ENCODE assay signal across 8 mouse cellular contexts in the genomic region with DNA sequence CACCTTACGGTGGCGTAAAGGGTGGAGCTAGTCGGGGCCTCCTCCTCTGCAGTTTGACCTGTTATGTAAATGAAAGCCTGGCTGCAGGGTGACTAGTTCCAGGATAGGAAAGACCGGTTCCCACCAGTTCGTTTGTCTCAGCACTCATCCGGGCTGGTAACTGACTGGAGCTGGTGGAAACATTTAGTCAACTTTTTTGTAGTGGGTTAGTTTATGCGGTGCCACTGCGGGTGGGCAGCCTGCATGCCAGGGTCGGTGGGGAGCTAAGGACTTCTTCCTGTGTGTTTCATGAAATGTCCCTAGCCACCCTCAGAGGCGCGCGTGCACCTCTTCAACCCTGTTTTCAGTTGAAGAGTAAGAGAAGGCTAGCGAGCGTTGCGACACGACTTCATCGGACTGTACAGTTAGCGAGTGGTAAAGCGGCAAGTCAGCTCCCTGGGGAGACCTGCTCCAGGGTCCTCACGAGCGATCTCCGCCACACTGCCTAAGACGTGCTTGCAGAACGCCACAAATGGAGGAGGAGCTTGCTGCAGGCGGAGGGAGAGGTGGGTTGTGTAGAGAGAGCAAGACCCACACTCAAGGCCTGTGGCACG.
DNase-seq lines count a peak whose midpoint lies in the region; ATAC-seq and TF ChIP-seq lines count a peak whose summit lies in the region.

No protein-coding gene starts in this region.

- peak overlapping the region; percentile 33 for H3K4me2 ChIP-seq in embryonic facial prominence, embryonic 11.5 days (ENCODE audit: low read depth, low read length)
- peak overlapping the region; percentile 70 for H3K4me2 ChIP-seq in intestine, postnatal 0 days (replicated peaks; ENCODE audit: low read depth)
- H3K4me2 ChIP-seq in liver, embryonic 15.5 days, result peak overlapping the region; percentile 52
- H3K4me2 ChIP-seq in neural tube, embryonic 14.5 days (ENCODE audit: low read depth, low read length), result peak overlapping the region; percentile 33

- H3K9ac ChIP-seq in embryonic facial prominence, embryonic 11.5 days (replicated peaks; ENCODE audit: low read length), result peak overlapping the region; percentile 41
- peak overlapping the region; percentile 48 for H3K9ac ChIP-seq in intestine, postnatal 0 days (ENCODE audit: low read depth, low read length)
- no peak overlapping the region for H3K9ac ChIP-seq in liver, embryonic 15.5 days
- no peak overlapping the region for H3K9ac ChIP-seq in neural tube, embryonic 14.5 days (replicated peaks; ENCODE audit: low read depth, low read length)

- H3K27ac ChIP-seq in embryonic facial prominence, embryonic 11.5 days (replicated peaks; ENCODE audit: low read depth, low read length), result no peak overlapping the region
- H3K27ac ChIP-seq in intestine, postnatal 0 days (ENCODE audit: low read depth, low read length), result peak overlapping the region; percentile 64; the same call in 1 of the 2 replicates
- no peak overlapping the region for H3K27ac ChIP-seq in liver, embryonic 15.5 days (replicated peaks)
- no peak overlapping the region for H3K27ac ChIP-seq in neural tube, embryonic 14.5 days (ENCODE audit: low read depth, low read length)

- H3K4me3 ChIP-seq in embryonic facial prominence, embryonic 11.5 days (ENCODE audit: low read depth, low read length), result peak overlapping the region; percentile 20
- peak overlapping the region; percentile 21; the same call in 1 of the 2 replicates for H3K4me3 ChIP-seq in intestine, postnatal 0 days (ENCODE audit: low read depth, low read length)
- H3K4me3 ChIP-seq in liver, embryonic 15.5 days (replicated peaks), result peak overlapping the region; percentile 23
- peak overlapping the region; percentile 14 for H3K4me3 ChIP-seq in neural tube, embryonic 14.5 days (ENCODE audit: low read depth, low read length)

- H3K27me3 ChIP-seq in embryonic facial prominence, embryonic 11.5 days (ENCODE audit: control insufficient read depth, insufficient read depth, low read length), result no peaks in the 10 kb centered on the region
- no peaks in the 10 kb centered on the region for H3K27me3 ChIP-seq in intestine, postnatal 0 days (replicated peaks; ENCODE audit: control insufficient read depth, insufficient read depth, low read length)
- peaks cover 21% of the 10 kb centered on the region for H3K27me3 ChIP-seq in liver, embryonic 15.5 days
- H3K27me3 ChIP-seq in neural tube, embryonic 14.5 days (ENCODE audit: control insufficient read depth, insufficient read depth, low read length), result no peaks in the 10 kb centered on the region

- H3K9me3 ChIP-seq in embryonic facial prominence, embryonic 11.5 days (replicated peaks; ENCODE audit: control insufficient read depth, low read length), result no peaks in the 10 kb centered on the region
- no peaks in the 10 kb centered on the region for H3K9me3 ChIP-seq in intestine, postnatal 0 days (ENCODE audit: control insufficient read depth)
- no peaks in the 10 kb centered on the region for H3K9me3 ChIP-seq in liver, embryonic 15.5 days (replicated peaks)
- H3K9me3 ChIP-seq in neural tube, embryonic 14.5 days (ENCODE audit: control insufficient read depth, low read length), result no peaks in the 10 kb centered on the region

- H3K4me1 ChIP-seq in embryonic facial prominence, embryonic 11.5 days (ENCODE audit: control insufficient read depth, insufficient read depth, low read length), result no peaks in the 10 kb centered on the region
- peaks cover 13% of the 10 kb centered on the region; the same call in 1 of the 2 replicates for H3K4me1 ChIP-seq in intestine, postnatal 0 days (replicated peaks; ENCODE audit: control insufficient read depth, insufficient read depth, low read length)
- H3K4me1 ChIP-seq in liver, embryonic 15.5 days (replicated peaks), result peaks cover 22% of the 10 kb centered on the region; the same call in 1 of the 2 replicates
- no peaks in the 10 kb centered on the region; the same call in 1 of the 2 replicates for H3K4me1 ChIP-seq in neural tube, embryonic 14.5 days (ENCODE audit: control insufficient read depth, insufficient read depth, low read length)

- H3K36me3 ChIP-seq in embryonic facial prominence, embryonic 11.5 days (replicated peaks; ENCODE audit: control insufficient read depth, insufficient read depth, low read depth, low read length), result no peaks in the 10 kb centered on the region
- no peaks in the 10 kb centered on the region for H3K36me3 ChIP-seq in intestine, postnatal 0 days (ENCODE audit: control insufficient read depth, insufficient read depth)
- H3K36me3 ChIP-seq in liver, embryonic 15.5 days (replicated peaks), result no peaks in the 10 kb centered on the region
- no peaks in the 10 kb centered on the region for H3K36me3 ChIP-seq in neural tube, embryonic 14.5 days (ENCODE audit: control insufficient read depth, insufficient read depth, low read length)

- TF ChIP-seq CTCF in intestine, postnatal 0 days (IDR thresholded peaks at IDR 0.05; ENCODE audit: low read depth), result no peak; the same call in 1 of the 2 replicates

- 8% methylated on average over 26 of the region's 26 CpGs for WGBS in embryonic facial prominence, embryonic 11.5 days
- WGBS in intestine, postnatal 0 days, result 15% methylated on average over 26 of the region's 26 CpGs
- WGBS in liver, embryonic 15.5 days (ENCODE audit: insufficient replicate concordance), result 21% methylated on average over 26 of the region's 26 CpGs
- WGBS in neural tube, embryonic 14.5 days, result 10% methylated on average over 26 of the region's 26 CpGs

- 0 out of 2 replicates have a peak, but pooled peaks have one; percentile 8 for ATAC-seq in embryonic facial prominence, embryonic 11.5 days (replicated peaks; ENCODE audit: insufficient number of reproducible peaks, low FRiP score, low TSS enrichment, low read depth)
- ATAC-seq in intestine, postnatal 0 days, result peak; percentile 87
- peak; percentile 40; the same call in 1 of the 2 replicates for ATAC-seq in liver, embryonic 15.5 days (ENCODE audit: insufficient read depth)
- peak; percentile 75 for ATAC-seq in neural tube, embryonic 14.5 days (ENCODE audit: low read depth)

- DNase-seq in ES-CJ7 (ENCODE audit: low read depth, low spot score), result peak; percentile 97
- peak; percentile 27 for DNase-seq in embryonic facial prominence, embryonic 11.5 days (ENCODE audit: low spot score)
- no peak for DNase-seq in gastrocnemius, adult 8-10 months (ENCODE audit: low spot score in 2 of 2)
- DNase-seq in adrenal gland, adult 8-10 months, result no peak
- DNase-seq in gastrocnemius, postnatal 10 days, result no peak

Comparison
In these comparisons a context has a peak if more than half of its experiments do, and no peak if none do; other contexts are left out.
1. DNase-seq: peak in ES-CJ7 (single experiment) and embryonic facial prominence, embryonic 11.5 days (single experiment); none in gastrocnemius, adult 8-10 months (0 of 2), adrenal gland, adult 8-10 months (single experiment) and gastrocnemius, postnatal 10 days (single experiment).
2. ATAC-seq: peak in every context shown above with its lines; median percentile 87 in intestine, postnatal 0 days; 75 in neural tube, embryonic 14.5 days; 40 in liver, embryonic 15.5 days; 8 in embryonic facial prominence, embryonic 11.5 days.
3. H3K9ac ChIP-seq: peak in embryonic facial prominence, embryonic 11.5 days (single experiment) and intestine, postnatal 0 days (single experiment); none in liver, embryonic 15.5 days (single experiment) and neural tube, embryonic 14.5 days (single experiment).
4. Peak in every context shown above with its lines, with median percentiles within 50 percentile points of each other: H3K4me2 ChIP-seq and H3K4me3 ChIP-seq.